Mouse (Mus musculus) C3H10T1/2 (cell line): ENCODE results near the gene Kcnk2. TPM values are rescaled to one million over a fixed set of nuclear protein-coding genes. Genes with fewer than 3 reads are reported as not detected.

Experiments used
- polyA plus RNA-seq, 2 experiments: library from polyadenylated mRNA; unstranded; fragments of >200 nt; fragmentation: generic; extraction: Trizol; gene quantifications; one replicate each; pipeline ENCODE4 v1.2.1; 2012; ENCODE audit warnings: missing spikeins in 2 of 2

Gene Kcnk2
- 1 to 10 TPM in 1 of 2 experiments, under 1 TPM in 1; 0.76 to 1.2 TPM for polyA plus RNA-seq

DNA sequence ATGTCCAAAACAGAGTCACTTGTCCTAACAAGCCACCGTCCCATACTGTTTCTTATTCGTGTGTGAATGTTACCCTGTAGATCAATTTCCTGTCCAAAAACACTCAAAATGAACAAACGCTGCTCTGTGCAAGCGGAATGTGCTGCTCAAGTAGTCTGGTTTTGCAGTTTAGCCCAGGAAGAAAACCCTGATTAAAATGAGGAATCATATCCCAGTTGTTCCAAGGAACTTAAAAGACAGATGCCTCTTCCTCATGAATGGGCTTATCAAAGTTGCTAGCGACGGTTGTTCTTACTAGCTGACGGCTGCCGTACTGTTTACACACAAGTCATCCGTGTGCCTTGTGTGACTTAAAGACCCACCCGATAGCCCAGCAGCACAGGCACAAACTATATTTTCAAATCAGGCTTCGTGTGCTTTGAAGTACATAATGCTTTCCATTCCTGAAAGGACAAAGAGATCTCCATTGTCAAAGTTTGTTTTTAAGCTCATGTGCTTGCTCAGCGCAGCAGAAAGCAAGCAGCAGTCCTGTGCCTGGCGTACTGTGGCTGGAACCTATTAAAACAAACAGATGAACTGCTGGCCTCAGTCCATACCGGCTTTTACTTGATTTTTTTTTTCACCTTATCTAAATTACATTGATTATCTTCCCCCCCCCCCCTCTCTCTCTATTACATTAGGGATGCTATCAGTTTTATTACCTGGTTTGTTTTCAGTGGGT, at the start of gene Kcnk2:
Kcnk2 (minus strand) TSS at position 51 of the 721 bp plus-strand sequence.

